Mouse (Mus musculus) adrenal gland, adult 2 months (tissue): ENCODE results near the gene Rab1b. TPM values are rescaled to one million over a fixed set of nuclear protein-coding genes. Genes with fewer than 3 reads are reported as not detected.

Source experiments
- DNase-seq: peaks from one replicate; pipeline ENCODE4 v3.0.0; 2021
- polyA plus RNA-seq: library from polyadenylated mRNA; depleted of rRNA; stranded (reverse); fragments of >200 nt; gene quantifications from 2 replicates; pipeline ENCODE4 v1.2.3, GENCODE M21; 2012; rRNA removed
- total RNA-seq, 2 experiments: library from RNA; stranded (reverse); gene quantifications; 2 replicates each; pipeline ENCODE4 v1.2.3; 2021

Rab1b gene
- total and polyA plus RNA-seq, 3 experiments = 166 to 337 (median 194) TPM

GRCm38 (mm10) chr19:5051031-5051430 lies 55.8 kb downstream of the Rab1b start:
- peak; percentile 58 for DNase-seq

- peak; percentile 80 for DNase-seq
Observed at GRCm38 (mm10) chr19:5050047-5050905, 56.6 kb downstream of the Rab1b start, which contains the start of gene Rin1. TSS of gene Rin1 (plus strand) at chr19:5050481.

GRCm38 (mm10) chr19:5049325-5049724 lies 57.5 kb downstream of the Rab1b start:
- no peak for DNase-seq

Other genes starting within 250 kb of the Rab1b start
- 1 to 10 TPM in 1 of 2 experiments, under 1 TPM in 1; 0.43 to 1.0 TPM for gene Actn3, start 229.2 kb downstream of the Rab1b start, total RNA-seq
- 0.16 and 0.47 TPM in 2 replicates for gene Actn3, start 229.2 kb downstream of the Rab1b start, polyA plus RNA-seq
- 10 to 100 TPM; 16.7 to 21.8 TPM for gene Zdhhc24, start 228.4 kb downstream of the Rab1b start, total RNA-seq
- gene Zdhhc24, start 228.4 kb downstream of the Rab1b start, polyA plus RNA-seq = 78.3 and 80.4 TPM in 2 replicates
- gene Bbs1, start 200.4 kb downstream of the Rab1b start, total RNA-seq = 10 to 100 TPM in 1 of 2 experiments, 1 to 10 TPM in 1; 5.9 to 13.9 TPM
- 6.1 and 6.2 TPM in 2 replicates for gene Bbs1, start 200.4 kb downstream of the Rab1b start, polyA plus RNA-seq
- gene Dpp3, start 178.8 kb downstream of the Rab1b start, total RNA-seq = 100 to 1,000 TPM in 1 of 2 experiments, 10 to 100 TPM in 1; 93.0 to 104 TPM
- 259 and 313 TPM in 2 replicates for gene Dpp3, start 178.8 kb downstream of the Rab1b start, polyA plus RNA-seq
- gene Peli3, start 163.9 kb downstream of the Rab1b start, total RNA-seq = 10 to 100 TPM in 1 of 2 experiments, 1 to 10 TPM in 1; 8.9 to 11.8 TPM
- gene Peli3, start 163.9 kb downstream of the Rab1b start, polyA plus RNA-seq = 15.4 and 16.5 TPM in 2 replicates
- gene Mrpl11, start 144.9 kb downstream of the Rab1b start, total RNA-seq = 10 to 100 TPM; 43.1 to 60.6 TPM
- 16.3 and 19.7 TPM in 2 replicates for gene Mrpl11, start 144.9 kb downstream of the Rab1b start, polyA plus RNA-seq
- under 1 TPM; 0.43 to 0.55 TPM for gene Npas4, start 116.8 kb downstream of the Rab1b start, total RNA-seq
- gene Npas4, start 116.8 kb downstream of the Rab1b start, polyA plus RNA-seq = 1.1 and 1.3 TPM in 2 replicates
- 1 to 10 TPM; 4.3 to 6.9 TPM for gene Slc29a2, start 83.2 kb downstream of the Rab1b start, total RNA-seq
- gene Slc29a2, start 83.2 kb downstream of the Rab1b start, polyA plus RNA-seq = 12.6 and 13.4 TPM in 2 replicates
- gene B4gat1, start 68.2 kb downstream of the Rab1b start, total RNA-seq = 10 to 100 TPM; 27.8 to 44.9 TPM
- gene B4gat1, start 68.2 kb downstream of the Rab1b start, polyA plus RNA-seq = 49.9 and 51.8 TPM in 2 replicates
- gene AC124502.3, start 68.2 kb downstream of the Rab1b start, total RNA-seq = 1 to 10 TPM; 1.6 to 2.6 TPM
- 0.55 and 0.89 TPM in 2 replicates for gene AC124502.3, start 68.2 kb downstream of the Rab1b start, polyA plus RNA-seq
- gene Brms1, start 65.7 kb downstream of the Rab1b start, total RNA-seq = 10 to 100 TPM; 28.5 to 28.8 TPM
- gene Brms1, start 65.7 kb downstream of the Rab1b start, polyA plus RNA-seq = 30.3 and 36.2 TPM in 2 replicates
- 1 to 10 TPM; 3.1 to 9.6 TPM for gene Rin1, start 56.6 kb downstream of the Rab1b start, total RNA-seq
- gene Rin1, start 56.6 kb downstream of the Rab1b start, polyA plus RNA-seq = 8.8 and 11.6 TPM in 2 replicates
- gene Cd248, start 39.0 kb downstream of the Rab1b start, total RNA-seq = 10 to 100 TPM; 10.4 to 19.8 TPM
- 23.4 and 24.1 TPM in 2 replicates for gene Cd248, start 39.0 kb downstream of the Rab1b start, polyA plus RNA-seq
- 1 to 10 TPM; 1.2 to 2.9 TPM for gene Tmem151a, start 21.5 kb downstream of the Rab1b start, total RNA-seq
- 4.8 and 5.0 TPM in 2 replicates for gene Tmem151a, start 21.5 kb downstream of the Rab1b start, polyA plus RNA-seq
- 10 to 100 TPM; 69.5 to 82.3 TPM for gene Yif1a, start 18.5 kb downstream of the Rab1b start, total RNA-seq
- 135 and 147 TPM in 2 replicates for gene Yif1a, start 18.5 kb downstream of the Rab1b start, polyA plus RNA-seq
- 1 to 10 TPM; 1.2 to 2.4 TPM for gene Cnih2, start 8.6 kb downstream of the Rab1b start, total RNA-seq
- 7.1 and 13.2 TPM in 2 replicates for gene Cnih2, start 8.6 kb downstream of the Rab1b start, polyA plus RNA-seq
- 10 to 100 TPM; 44.2 to 48.1 TPM for gene Klc2, start 11.5 kb upstream of the Rab1b start, total RNA-seq
- gene Klc2, start 11.5 kb upstream of the Rab1b start, polyA plus RNA-seq = 95.3 and 101 TPM in 2 replicates
- 10 to 100 TPM; 18.4 to 18.9 TPM for gene Pacs1, start 166.0 kb upstream of the Rab1b start, total RNA-seq
- 34.1 and 39.9 TPM in 2 replicates for gene Pacs1, start 166.0 kb upstream of the Rab1b start, polyA plus RNA-seq
- gene Sf3b2, start 188.4 kb upstream of the Rab1b start, total RNA-seq = 100 to 1,000 TPM; 165 to 171 TPM
- 161 and 235 TPM in 2 replicates for gene Sf3b2, start 188.4 kb upstream of the Rab1b start, polyA plus RNA-seq
- under 1 TPM; 0.12 to 0.21 TPM for gene Gal3st3, start 191.3 kb upstream of the Rab1b start, total RNA-seq
- 0.27 and 0.73 TPM in 2 replicates for gene Gal3st3, start 191.3 kb upstream of the Rab1b start, polyA plus RNA-seq
- not detected for gene Catsper1, start 228.7 kb upstream of the Rab1b start, total RNA-seq
- gene Catsper1, start 228.7 kb upstream of the Rab1b start, polyA plus RNA-seq = not detected in 2 replicates
- gene Cst6, start 242.5 kb upstream of the Rab1b start, total RNA-seq = 1 to 10 TPM; 1.1 to 3.2 TPM
- gene Cst6, start 242.5 kb upstream of the Rab1b start, polyA plus RNA-seq = 1.9 and 6.1 TPM in 2 replicates